Mouse (Mus musculus): ENCODE results near the gene Tha1. TPM values are rescaled to one million over a fixed set of nuclear protein-coding genes. Genes with fewer than 3 reads are reported as not detected.

Tha1 gene
- polyA plus RNA-seq (2014; fragmentation: Nextera tagmentation; extraction: Ambion mirVana), result 3.0 and 3.7 TPM in 2 replicates

DNA sequence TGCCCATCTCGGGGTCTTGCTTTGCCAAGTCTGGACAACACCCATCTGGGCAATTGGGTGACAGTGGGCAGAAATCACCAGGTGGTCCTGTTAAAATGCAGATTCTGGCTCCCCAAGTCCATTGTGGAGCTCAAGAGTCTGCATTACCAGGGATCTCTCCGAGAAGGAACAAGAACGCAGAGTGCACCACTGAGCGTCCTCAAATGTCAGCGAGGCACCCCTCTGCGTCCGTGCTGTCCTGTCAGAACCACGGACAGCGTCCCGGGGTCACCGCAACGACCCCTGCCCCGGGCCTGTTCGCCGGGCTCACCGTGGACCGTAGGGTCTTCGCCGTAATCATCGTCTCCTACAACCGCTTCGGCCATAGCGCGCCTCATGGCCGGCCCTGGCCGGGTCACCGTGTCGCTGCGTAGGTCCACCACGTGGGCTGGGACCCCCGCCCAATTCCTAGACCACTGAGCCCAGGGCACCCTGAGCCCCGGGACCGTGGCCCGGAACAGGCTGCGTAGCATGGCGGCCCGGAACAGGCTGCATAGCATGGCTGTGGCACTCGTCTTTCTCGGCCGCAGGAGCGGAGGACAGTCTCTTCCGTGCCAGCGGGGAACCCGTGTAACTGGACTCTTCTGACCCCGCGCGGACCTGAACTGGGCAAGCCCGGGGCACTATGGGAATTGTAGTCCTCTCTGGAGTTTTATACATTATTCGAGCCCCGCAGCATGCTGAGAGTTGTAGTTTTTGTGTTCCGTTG is at the start of gene Tha1:
Gene Tha1, minus strand, starts transcription at position 621 of the 748 bp plus-strand sequence.
- Histone ChIP-seq H3K4me2 (peak within 1 kb of the TSS; percentile 70), H3K9ac (ENCODE audit: low read depth, low read length) (peak within 1 kb of the TSS; percentile 47), H3K27me3 (ENCODE audit: control insufficient read depth, insufficient read depth, low read length) (no peaks in the 10 kb centered on the region), H3K9me3 (replicated peaks; ENCODE audit: control insufficient read depth, low read length) (no peaks in the 10 kb centered on the region), H3K27ac (ENCODE audit: low read depth, low read length) (no peak within 1 kb of the TSS), H3K36me3 (ENCODE audit: control insufficient read depth, insufficient read depth, low read length) (no peaks in the 10 kb centered on the region), H3K4me1 (ENCODE audit: control insufficient read depth, insufficient read depth, low read length) (peaks cover 23% of the 10 kb centered on the region), H3K4me3 (ENCODE audit: low read depth, low read length) (peak within 1 kb of the TSS; percentile 49)
- 2% methylated on average over 51 of the region's 51 CpGs for WGBS (ENCODE audit: insufficient replicate concordance)
- ATAC-seq (replicated peaks; ENCODE audit: insufficient number of reproducible peaks, low FRiP score, low TSS enrichment), result peak; percentile 27; the same call in 1 of the 2 replicates

DNA sequence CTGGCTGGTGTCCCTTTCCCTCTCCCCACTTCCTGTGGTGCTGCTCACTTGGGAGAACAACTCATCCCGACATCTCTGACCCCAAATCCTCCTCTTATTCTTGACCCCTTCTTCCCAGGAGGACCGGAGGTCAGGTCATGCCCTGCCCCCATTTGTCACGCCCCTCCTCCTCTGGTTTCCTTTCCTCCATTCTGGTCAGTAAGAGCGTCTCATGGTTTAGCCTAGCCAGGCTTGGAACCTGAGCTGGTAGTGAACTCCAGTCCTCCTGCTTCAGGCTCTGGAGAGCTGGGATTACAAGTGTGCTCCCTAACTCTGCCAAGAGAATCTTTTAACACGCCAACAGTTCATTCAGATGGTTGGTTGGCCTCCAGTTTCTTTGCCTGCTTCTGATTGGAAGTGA is 45.9 kb upstream of the Tha1 start:
- no peak overlapping the region for H3K4me2 ChIP-seq
- H3K9me3 ChIP-seq (replicated peaks; ENCODE audit: control insufficient read depth, low read length), result peaks cover 4% of the 10 kb centered on the region; the same call in 1 of the 2 replicates
- H3K9ac ChIP-seq (ENCODE audit: low read depth, low read length), result no peak overlapping the region
- no peak overlapping the region for H3K27ac ChIP-seq (ENCODE audit: low read depth, low read length)
- H3K4me3 ChIP-seq (ENCODE audit: low read depth, low read length), result no peak overlapping the region
- ATAC-seq (replicated peaks; ENCODE audit: insufficient number of reproducible peaks, low FRiP score, low TSS enrichment), result no peak
- no peaks in the 10 kb centered on the region for H3K36me3 ChIP-seq (ENCODE audit: control insufficient read depth, insufficient read depth, low read length)
- no peaks in the 10 kb centered on the region; the same call in 1 of the 2 replicates for H3K27me3 ChIP-seq (ENCODE audit: control insufficient read depth, insufficient read depth, low read length)
- WGBS (ENCODE audit: insufficient replicate concordance), result 22% methylated on average over 5 of the region's 5 CpGs
- peaks cover 5% of the 10 kb centered on the region for H3K4me1 ChIP-seq (ENCODE audit: control insufficient read depth, insufficient read depth, low read length)

GRCm38 (mm10) chr11:117918541-117918940 is 45.3 kb upstream of the Tha1 start:
- Histone ChIP-seq H3K36me3 (ENCODE audit: control insufficient read depth, insufficient read depth, low read length) (no peaks in the 10 kb centered on the region), H3K9me3 (replicated peaks; ENCODE audit: control insufficient read depth, low read length) (peaks cover 4% of the 10 kb centered on the region; the same call in 1 of the 2 replicates), H3K27me3 (ENCODE audit: control insufficient read depth, insufficient read depth, low read length) (no peaks in the 10 kb centered on the region; the same call in 1 of the 2 replicates), H3K27ac (ENCODE audit: low read depth, low read length) (no peak overlapping the region), H3K4me1 (ENCODE audit: control insufficient read depth, insufficient read depth, low read length) (peaks cover 7% of the 10 kb centered on the region), H3K4me3 (ENCODE audit: low read depth, low read length) (no peak overlapping the region), H3K9ac (ENCODE audit: low read depth, low read length) (no peak overlapping the region), H3K4me2 (no peak overlapping the region)
- 82% methylated on average over 11 of the region's 11 CpGs for WGBS (ENCODE audit: insufficient replicate concordance)
- no peak for ATAC-seq (replicated peaks; ENCODE audit: insufficient number of reproducible peaks, low FRiP score, low TSS enrichment)

DNA sequence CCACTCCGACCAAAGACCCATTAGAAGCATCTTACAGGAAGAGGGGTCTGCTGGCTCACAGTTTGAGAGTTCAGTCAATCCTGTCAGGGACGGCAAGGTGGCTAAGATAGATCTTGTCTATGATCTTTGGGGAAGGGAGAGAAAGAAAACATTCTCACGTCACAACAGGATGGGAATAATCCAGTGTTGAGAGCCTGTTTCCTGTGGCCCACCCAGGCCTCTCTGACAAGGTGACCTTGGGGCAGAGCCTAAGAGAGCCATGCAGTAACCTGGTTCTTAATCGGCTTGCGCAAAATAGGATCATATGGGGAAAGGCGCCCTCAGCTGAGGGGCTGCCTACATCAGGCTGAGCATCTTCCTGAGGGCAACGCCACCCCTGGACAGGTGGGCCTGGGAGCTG is 42.6 kb upstream of the Tha1 start:
- H3K9me3 ChIP-seq (replicated peaks; ENCODE audit: control insufficient read depth, low read length), result peaks cover 4% of the 10 kb centered on the region; the same call in 1 of the 2 replicates
- no peak overlapping the region for H3K4me2 ChIP-seq
- peaks cover 13% of the 10 kb centered on the region for H3K4me1 ChIP-seq (ENCODE audit: control insufficient read depth, insufficient read depth, low read length)
- ATAC-seq (replicated peaks; ENCODE audit: insufficient number of reproducible peaks, low FRiP score, low TSS enrichment), result no peak
- no peaks in the 10 kb centered on the region for H3K36me3 ChIP-seq (ENCODE audit: control insufficient read depth, insufficient read depth, low read length)
- H3K27me3 ChIP-seq (ENCODE audit: control insufficient read depth, insufficient read depth, low read length), result no peaks in the 10 kb centered on the region; the same call in 1 of the 2 replicates
- no peak overlapping the region for H3K27ac ChIP-seq (ENCODE audit: low read depth, low read length)
- no peak overlapping the region for H3K9ac ChIP-seq (ENCODE audit: low read depth, low read length)
- WGBS (ENCODE audit: insufficient replicate concordance), result 86% methylated on average over 7 of the region's 7 CpGs
- no peak overlapping the region for H3K4me3 ChIP-seq (ENCODE audit: low read depth, low read length)

- 63% methylated on average over 1 of the region's 1 CpGs for WGBS (ENCODE audit: insufficient replicate concordance)
- no peak overlapping the region for H3K27ac ChIP-seq (ENCODE audit: low read depth, low read length)
- ATAC-seq (replicated peaks; ENCODE audit: insufficient number of reproducible peaks, low FRiP score, low TSS enrichment), result no peak
- no peak overlapping the region for H3K9ac ChIP-seq (ENCODE audit: low read depth, low read length)
- H3K4me3 ChIP-seq (ENCODE audit: low read depth, low read length), result no peak overlapping the region
- no peak overlapping the region for H3K4me2 ChIP-seq
- peaks cover 4% of the 10 kb centered on the region; the same call in 1 of the 2 replicates for H3K9me3 ChIP-seq (replicated peaks; ENCODE audit: control insufficient read depth, low read length)
- H3K36me3 ChIP-seq (ENCODE audit: control insufficient read depth, insufficient read depth, low read length), result no peaks in the 10 kb centered on the region
- H3K4me1 ChIP-seq (ENCODE audit: control insufficient read depth, insufficient read depth, low read length), result peaks cover 13% of the 10 kb centered on the region
- no peaks in the 10 kb centered on the region; the same call in 1 of the 2 replicates for H3K27me3 ChIP-seq (ENCODE audit: control insufficient read depth, insufficient read depth, low read length)
These were observed 42.1 kb upstream of the Tha1 start for GRCm38 (mm10) chr11:117915341-117915740.

- Histone ChIP-seq H3K9ac (ENCODE audit: low read depth, low read length) (no peak overlapping the region), H3K27me3 (ENCODE audit: control insufficient read depth, insufficient read depth, low read length) (no peaks in the 10 kb centered on the region; the same call in 1 of the 2 replicates), H3K4me1 (ENCODE audit: control insufficient read depth, insufficient read depth, low read length) (peaks cover 13% of the 10 kb centered on the region), H3K9me3 (replicated peaks; ENCODE audit: control insufficient read depth, low read length) (peaks cover 4% of the 10 kb centered on the region; the same call in 1 of the 2 replicates), H3K4me2 (no peak overlapping the region), H3K27ac (ENCODE audit: low read depth, low read length) (peak overlapping the region; percentile 66; the same call in 1 of the 2 replicates), H3K36me3 (ENCODE audit: control insufficient read depth, insufficient read depth, low read length) (no peaks in the 10 kb centered on the region), H3K4me3 (ENCODE audit: low read depth, low read length) (no peak overlapping the region)
- ATAC-seq (replicated peaks; ENCODE audit: insufficient number of reproducible peaks, low FRiP score, low TSS enrichment), result peak; percentile 85
- WGBS (ENCODE audit: insufficient replicate concordance), result 21% methylated on average over 12 of the region's 12 CpGs
These were observed 41.2 kb upstream of the Tha1 start for GRCm38 (mm10) chr11:117914531-117914930.

DNA sequence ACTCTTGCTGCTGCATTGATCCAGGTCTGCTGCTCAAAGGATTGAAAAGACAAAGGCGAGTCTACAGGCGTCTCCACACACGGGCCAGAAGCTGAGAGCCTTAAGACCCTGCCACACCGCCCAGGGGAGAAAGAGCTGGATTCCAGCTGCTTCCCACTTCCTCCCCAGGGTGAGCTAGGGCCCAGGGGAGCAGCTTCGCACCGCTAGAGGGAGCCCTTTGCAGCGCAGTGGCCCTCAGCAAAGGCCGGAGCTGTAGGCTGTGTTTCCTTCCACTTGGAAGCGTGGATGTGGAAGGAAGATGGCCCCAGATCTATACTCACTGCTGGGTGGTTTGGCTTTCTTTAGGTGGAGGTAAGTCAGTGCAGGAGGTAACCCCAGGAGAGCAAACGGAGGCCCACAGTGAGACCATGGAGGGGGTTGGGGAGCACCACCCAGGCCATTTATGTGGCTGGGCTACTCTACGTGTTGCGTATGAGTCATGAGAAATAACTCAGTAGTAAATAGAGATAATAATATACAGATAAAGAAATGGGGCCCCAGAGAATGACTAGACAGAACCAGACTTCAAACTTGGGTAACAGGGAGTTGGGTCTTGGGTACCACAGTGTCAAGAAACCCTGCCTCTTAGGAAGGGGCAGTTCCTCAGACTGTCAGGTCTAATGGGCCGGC is 39.5 kb upstream of the Tha1 start:
- Histone ChIP-seq H3K9ac (ENCODE audit: low read depth, low read length) (peak overlapping the region; percentile 53; the same call in 1 of the 2 replicates), H3K4me3 (ENCODE audit: low read depth, low read length) (no peak overlapping the region), H3K9me3 (replicated peaks; ENCODE audit: control insufficient read depth, low read length) (peaks cover 4% of the 10 kb centered on the region; the same call in 1 of the 2 replicates), H3K27ac (ENCODE audit: low read depth, low read length) (no peak overlapping the region), H3K27me3 (ENCODE audit: control insufficient read depth, insufficient read depth, low read length) (no peaks in the 10 kb centered on the region; the same call in 1 of the 2 replicates), H3K4me1 (ENCODE audit: control insufficient read depth, insufficient read depth, low read length) (peaks cover 13% of the 10 kb centered on the region), H3K36me3 (ENCODE audit: control insufficient read depth, insufficient read depth, low read length) (no peaks in the 10 kb centered on the region), H3K4me2 (peak overlapping the region; percentile 49)
- WGBS (ENCODE audit: insufficient replicate concordance), result 29% methylated on average over 13 of the region's 13 CpGs
- ATAC-seq (replicated peaks; ENCODE audit: insufficient number of reproducible peaks, low FRiP score, low TSS enrichment), result 0 out of 2 replicates have a peak, but pooled peaks have one; percentile 47

DNA sequence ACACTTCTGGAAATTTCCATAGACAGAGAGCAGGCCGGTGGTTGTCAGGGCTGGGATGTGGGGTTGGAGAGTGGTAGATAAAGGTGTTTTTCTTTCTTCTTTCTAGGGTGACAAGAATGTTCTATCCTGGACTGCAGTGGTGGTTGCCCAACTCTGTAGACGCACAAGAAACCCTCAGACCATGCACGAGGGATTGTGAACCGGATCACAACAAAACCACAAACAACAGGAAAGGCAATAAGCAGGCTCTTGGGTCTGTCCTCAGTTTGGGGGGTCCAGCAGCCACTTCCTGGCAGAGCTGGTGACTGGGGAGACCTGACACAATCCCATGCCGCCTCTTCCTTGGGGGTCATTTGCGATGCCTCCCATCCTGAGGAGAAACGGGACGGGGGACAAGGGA is 36.1 kb upstream of the Tha1 start:
- no peak overlapping the region for H3K4me2 ChIP-seq

More for the DNA sequence above, 36.1 kb upstream of the Tha1 start:
- no peaks in the 10 kb centered on the region for H3K27me3 ChIP-seq (ENCODE audit: control insufficient read depth, insufficient read depth, low read length)
- no peak overlapping the region for H3K4me3 ChIP-seq (ENCODE audit: low read depth, low read length)
- WGBS (ENCODE audit: insufficient replicate concordance), result 72% methylated on average over 8 of the region's 8 CpGs
- ATAC-seq (replicated peaks; ENCODE audit: insufficient number of reproducible peaks, low FRiP score, low TSS enrichment), result no peak
- H3K36me3 ChIP-seq (ENCODE audit: control insufficient read depth, insufficient read depth, low read length), result no peaks in the 10 kb centered on the region
- H3K4me1 ChIP-seq (ENCODE audit: control insufficient read depth, insufficient read depth, low read length), result peaks cover 9% of the 10 kb centered on the region
- H3K9me3 ChIP-seq (replicated peaks; ENCODE audit: control insufficient read depth, low read length), result no peaks in the 10 kb centered on the region
- no peak overlapping the region for H3K9ac ChIP-seq (ENCODE audit: low read depth, low read length)
- no peak overlapping the region for H3K27ac ChIP-seq (ENCODE audit: low read depth, low read length)

Measured in heart, embryonic 11.5 days (tissue).